Mouse (Mus musculus) cerebellum, adult 9-11 months (tissue): Measurements from ENCODE around the gene Rgl2.

Source experiments
- DNase-seq: peaks from one replicate; pipeline ENCODE4 v3.0.0; 2022

Gene Rgl2

DNA sequence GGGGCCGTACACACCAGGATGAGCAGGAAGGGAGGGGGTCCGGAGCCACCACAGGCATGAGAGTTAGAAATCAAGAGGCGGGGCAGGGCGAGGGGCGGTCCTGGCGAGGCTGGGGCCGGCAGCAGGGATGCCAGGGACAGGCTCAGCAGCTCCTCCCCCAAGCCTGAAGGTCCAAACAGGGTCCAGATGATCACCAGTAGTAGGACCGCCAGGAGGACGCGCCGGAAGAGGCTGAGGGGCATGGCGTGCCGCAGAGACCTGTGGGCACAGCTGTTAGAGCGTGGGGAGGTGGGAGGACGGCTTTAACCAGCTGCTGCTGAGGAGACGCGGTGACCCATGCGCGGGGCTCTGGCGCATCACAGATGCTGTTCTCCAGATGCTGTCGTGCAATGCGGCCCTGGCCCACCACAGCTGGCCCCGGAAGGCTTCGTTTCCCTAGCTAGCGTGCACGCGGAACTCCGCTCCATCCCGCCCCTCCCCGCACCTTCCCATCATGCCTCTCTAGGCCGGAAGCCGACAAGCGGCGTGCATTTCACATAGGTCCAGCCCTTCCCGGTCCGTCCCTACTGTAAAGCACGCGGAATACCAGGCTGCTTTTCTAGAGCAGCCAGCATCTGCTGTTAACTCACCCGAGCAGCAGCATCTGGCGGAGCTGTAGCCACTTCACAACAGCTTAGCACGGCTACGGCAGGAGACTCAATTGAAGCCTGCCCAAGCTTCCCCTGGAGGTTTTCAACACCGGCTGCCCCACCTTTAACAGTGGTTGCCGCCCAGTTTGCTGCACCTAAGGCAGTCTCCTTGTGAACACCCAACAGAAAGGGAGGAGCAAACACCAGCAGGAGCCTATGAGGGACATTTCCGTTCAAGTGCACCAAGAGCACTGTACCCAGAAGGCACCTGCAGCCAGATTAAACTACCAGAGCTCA lies 21.9 kb downstream of the Rgl2 start, which contains the start of gene B3galt4:
Gene B3galt4, minus strand, starts transcription at position 468 of the 926 bp plus-strand sequence.
- peak; percentile 76 for DNase-seq

DNA sequence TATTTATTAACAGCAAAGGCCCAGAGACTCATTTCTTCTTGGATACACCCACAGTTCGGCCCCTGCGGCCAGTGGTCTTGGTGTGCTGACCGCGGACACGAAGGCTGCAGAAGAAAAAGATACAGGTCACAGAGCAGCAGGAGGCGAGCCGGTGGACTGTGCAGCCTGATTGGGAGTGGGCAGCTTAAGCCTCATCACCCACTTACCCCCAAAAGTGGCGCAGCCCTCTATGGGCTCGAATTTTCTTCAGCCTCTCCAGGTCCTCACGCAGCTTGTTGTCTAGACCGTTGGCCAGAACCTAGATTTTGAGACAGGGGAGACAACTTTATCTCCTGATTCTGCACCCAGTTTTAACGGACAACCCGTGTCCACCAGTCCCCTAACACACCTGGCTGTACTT lies 22.7 kb downstream of the Rgl2 start:
- DNase-seq, result peak; percentile 43

DNA sequence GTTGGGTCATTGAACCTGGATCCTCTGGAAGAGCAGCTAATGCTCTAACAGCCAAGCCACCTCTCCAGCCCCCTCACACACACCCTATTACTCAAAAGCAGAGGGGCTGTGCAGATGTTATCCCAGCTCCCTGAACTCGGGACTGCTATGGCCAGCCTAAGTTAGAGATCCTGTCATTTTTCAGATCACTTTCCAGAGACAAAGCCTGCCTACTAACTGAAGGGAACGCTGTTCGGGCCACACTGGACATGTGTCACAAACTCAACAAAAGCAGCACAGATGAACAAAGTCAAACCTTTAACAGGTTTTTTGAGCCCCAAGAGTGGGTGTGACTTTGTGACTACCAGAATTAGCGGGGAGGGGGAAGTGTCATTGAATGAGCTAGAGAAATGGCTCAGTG lies 23.5 kb downstream of the Rgl2 start:
- DNase-seq, result peak; percentile 22

DNA sequence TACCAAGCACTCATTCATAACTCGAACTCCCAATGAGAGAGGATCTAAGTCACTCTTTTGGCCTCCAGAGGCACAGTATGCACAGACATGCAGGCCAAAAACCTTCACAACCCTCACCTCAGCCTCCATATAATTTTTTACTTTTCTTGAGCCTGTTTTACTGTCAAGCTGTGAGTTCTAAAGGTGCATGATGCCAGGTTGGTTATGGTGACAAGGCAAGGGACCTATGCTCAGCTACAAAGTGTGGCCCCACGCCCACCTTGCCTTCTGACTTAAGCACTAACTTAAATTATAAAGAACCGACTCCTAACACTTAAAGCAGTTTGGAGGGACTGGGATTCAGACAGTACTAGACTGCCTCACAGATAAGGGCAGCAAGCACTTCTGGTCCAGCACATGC lies 24.0 kb downstream of the Rgl2 start:
- DNase-seq, result peak; percentile 15

DNA sequence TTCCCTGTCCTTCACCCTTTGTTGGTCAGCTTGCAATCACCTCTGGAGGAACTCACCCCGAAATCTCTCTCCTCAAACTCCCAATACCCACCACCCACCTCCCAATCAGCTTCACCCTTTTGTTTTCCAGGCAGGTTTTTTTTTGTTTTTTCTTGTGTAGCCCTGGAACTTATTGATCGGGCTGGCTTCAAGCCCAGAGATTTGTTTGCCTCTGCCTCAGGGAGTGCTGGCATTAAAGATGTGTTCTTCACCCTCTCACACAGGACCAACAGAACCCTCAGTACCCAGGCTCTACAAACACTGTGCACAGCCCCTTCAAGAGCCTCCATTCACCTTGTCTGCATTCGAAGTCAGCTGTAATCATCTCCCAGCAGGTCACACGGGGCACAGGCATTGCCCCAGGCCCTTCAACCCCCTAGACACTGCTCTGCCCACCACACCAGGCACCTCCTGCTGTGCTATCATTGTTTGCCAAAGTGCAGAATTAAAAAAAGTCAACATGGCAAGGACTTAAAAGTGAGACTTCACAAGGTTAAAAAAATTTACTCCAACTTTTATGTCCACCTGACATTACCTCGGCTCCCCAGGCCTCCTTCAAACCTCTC lies 24.7 kb downstream of the Rgl2 start:
- DNase-seq, result peak; percentile 59

DNA sequence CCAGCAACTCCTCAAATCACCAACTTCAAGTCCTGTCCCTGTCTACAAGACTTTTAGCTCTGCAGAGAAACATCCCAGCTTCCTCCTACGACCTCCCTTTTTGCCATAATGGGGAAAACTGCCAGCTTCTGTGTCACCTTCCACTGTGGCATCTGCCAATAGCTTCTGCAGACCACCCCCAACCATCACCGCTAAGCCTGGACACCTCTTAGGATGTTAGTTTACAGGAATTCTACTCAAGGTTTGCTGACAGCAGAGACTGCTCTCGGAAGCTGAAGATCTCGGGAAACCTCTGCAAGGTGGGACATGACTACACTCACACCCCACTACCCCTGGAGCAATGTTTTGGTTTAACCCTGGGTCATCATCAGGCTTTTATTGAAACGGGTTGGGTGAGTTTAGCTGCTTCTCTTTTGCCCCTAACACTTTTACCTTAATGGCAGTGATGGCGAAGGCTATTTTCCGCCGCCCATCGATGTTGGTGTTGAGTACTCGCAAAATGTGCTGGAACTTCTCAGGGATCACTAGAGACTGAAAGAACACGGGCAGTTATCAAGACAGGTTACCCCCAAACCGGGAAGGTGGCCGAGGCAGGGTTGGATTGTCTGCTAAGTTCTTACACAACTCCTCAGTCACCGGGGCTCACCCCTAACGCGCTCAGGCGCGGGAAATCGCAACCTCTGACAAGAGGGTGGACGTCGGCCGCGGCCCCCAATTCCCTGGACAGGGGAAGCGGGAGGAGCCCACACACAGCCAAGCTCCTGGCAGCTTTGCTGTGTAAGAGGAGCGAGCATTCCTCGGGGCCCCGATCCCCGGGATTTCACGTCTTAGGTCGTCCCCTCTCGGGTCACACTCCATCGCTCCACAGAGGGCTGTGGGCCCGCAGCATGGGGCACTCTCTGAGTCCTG lies 25.6 kb downstream of the Rgl2 start:
- peak; percentile 58 for DNase-seq

DNA sequence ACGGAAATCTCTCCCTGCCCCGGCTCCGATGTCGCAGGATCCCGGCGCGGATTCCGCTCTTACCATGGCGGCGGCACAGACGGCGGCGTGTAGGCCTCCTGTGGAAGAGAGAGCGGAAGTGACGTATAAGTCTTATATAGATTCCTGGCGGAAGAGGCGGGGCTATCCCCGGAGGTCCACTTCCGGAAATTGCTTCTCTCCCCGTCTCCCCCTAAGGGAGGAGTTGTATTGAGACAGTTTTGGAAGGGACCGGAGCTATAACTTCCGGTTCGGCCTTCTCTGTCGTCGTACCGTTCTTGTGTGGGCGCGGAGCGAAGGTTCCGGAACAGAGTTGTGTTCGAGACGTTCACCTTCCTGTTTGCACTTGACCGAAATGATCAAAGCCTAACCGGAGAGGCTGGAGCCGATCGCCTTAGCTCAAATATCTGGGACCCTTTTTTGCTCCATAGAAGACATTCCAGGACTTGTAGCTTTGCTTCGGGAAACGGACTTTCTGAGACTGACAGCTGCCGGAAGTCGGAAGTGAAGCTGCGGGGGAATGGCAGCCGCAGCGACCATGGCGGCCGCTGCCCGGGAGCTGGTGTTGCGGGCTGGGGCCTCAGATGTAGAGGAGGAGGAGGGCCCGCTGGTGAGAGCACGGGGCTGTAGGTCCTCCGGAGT lies 26.3 kb downstream of the Rgl2 start, which contains the start of the genes Vps52 and Rps18:
Gene Vps52, plus strand, starts transcription at position 258 of the 660 bp plus-strand sequence.
Gene Rps18, minus strand, starts transcription at position 447 of the 660 bp plus-strand sequence.
- DNase-seq, result peak; percentile 99

DNA sequence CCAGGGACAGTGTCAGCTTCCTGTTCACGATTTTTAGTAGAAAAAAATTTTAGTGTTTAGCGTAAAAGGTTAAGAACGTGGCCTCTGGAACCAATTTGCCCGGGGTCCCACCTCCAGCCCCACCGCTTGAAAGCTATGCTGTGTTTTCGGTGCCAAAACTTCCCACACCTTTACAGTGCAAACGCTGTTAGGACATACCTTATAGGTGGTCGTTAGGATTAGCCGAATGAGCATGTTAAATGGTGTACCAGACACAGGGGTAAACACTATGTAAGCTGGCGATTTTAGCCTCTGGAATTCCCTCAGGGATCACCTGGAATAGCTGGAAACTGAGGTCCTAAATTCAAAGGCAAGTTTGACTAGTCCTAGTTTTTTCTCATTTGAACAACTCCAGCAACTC lies 27.0 kb downstream of the Rgl2 start:
- peak; percentile 56 for DNase-seq

DNA sequence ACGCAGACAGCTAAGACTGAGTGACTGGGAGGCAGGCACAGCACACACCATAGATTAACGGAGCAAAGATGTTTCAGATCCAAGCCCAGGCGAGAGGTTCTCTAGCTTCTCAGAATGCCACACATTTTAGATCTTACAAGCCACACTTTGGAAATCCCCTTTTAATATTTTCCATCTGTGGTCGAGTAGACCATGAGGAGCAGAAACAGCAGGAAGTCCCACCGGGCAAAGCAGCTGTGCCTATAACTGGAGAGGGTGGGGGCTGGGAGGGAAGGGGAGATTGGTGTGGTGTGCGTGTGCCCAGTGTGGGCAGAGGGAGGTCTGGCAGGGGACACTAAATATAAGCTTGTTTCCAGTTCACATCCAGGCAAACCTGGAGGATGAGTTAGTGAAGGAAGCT lies 28.1 kb downstream of the Rgl2 start:
- peak; percentile 17 for DNase-seq

DNA sequence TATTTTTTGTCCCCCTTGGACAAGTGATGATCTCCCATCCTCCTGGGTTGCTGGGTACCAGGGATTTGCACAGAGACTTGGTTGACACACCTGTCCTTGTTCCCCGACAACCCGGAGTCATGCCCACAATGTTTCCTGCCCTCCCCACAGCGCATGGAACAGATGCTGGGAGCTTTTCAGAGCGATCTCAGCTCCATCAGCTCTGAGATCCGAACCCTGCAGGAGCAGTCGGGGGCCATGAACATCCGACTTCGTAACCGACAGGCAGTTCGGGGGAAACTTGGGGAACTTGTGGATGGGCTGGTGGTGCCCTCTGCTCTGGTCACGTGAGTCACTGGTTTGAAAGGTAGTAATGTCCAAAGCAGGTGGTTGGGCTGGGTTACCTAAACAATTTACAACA lies 29.1 kb downstream of the Rgl2 start:
- peak; percentile 18 for DNase-seq

DNA sequence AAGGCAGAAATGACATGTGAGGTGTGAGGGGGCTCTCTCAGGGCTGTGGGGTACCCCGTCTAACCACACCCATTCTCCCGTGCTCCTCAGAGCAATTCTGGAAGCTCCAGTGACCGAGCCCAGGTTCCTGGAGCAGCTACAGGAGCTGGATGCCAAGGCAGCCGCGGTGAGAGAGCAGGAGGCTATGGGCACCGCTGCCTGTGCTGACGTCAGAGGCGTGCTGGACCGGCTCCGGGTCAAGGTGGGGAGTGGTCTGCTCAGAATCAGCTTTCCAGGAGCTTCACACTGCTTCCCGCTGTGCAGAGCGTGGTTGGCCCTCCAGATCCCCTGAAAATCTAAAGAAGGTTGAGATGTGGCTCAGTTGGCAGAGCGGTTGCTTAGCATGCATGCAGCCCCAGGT lies 29.8 kb downstream of the Rgl2 start:
- DNase-seq, result peak; percentile 34

DNA sequence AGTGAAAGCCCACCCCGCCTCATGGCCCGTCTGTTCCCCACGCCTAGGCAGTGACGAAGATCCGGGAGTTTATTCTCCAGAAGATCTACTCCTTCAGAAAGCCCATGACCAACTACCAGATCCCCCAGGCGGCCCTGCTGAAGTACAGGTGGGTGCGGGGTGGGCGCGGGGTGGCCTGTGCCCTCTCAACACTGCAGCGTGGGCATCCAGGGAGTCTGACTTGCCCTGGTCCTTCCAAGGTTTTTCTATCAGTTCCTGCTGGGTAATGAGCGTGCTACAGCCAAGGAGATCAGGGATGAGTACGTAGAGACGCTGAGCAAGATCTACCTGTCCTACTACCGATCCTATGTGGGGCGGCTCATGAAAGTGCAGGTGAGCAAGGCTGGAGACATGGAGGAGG lies 30.6 kb downstream of the Rgl2 start:
- DNase-seq, result no peak

DNA sequence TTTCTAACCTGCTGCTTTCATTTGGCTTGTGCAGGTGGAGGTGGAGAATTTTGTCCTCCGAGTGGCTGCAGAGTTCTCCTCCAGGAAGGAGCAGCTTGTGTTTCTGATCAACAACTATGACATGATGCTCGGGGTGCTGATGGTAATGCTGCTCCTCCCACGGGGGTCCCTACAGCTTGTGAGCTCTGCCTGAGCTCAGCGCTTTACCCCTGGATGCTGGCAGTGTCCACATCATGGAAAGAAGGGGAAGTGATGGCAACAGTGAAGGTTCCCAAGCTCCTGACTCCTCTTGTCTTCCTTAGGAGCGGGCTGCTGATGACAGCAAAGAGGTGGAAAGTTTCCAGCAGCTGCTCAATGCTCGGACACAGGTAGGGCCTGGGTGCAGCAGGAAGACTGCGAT lies 33.5 kb downstream of the Rgl2 start:
- DNase-seq, result no peak

DNA sequence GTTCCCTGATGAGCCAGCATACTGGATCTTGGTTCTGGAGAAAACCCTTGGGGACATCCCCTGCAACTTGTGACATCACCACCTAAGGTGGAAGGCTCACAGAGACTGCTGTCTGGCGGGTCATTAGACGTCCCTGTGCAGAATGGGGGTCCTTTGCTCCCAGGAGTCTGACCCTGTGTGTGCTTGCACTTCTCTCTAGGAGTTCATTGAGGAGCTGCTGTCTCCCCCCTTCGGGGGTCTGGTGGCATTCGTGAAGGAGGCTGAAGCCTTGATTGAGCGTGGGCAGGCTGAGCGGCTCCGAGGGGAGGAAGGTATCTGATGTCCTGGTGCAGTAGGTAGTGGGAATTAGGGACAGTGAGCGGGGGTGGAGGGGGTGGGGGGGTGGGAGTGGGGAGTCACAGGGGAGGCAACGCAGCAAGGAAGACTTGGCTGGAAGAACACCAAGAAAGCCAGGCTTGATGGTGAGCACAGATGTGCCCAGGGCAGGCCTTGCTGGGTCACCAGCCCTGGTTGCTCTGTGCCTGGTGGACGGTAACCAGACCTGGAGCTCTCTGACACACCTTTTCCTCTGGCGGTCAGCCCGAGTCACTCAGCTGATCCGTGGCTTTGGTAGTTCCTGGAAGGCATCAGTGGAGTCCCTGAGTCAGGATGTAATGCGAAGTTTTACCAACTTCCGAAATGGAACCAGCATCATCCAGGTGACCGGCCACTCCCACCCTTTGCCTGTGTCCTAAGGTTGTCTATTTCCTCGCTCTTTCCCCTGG lies 35.9 kb downstream of the Rgl2 start:
- no peak for DNase-seq

DNA sequence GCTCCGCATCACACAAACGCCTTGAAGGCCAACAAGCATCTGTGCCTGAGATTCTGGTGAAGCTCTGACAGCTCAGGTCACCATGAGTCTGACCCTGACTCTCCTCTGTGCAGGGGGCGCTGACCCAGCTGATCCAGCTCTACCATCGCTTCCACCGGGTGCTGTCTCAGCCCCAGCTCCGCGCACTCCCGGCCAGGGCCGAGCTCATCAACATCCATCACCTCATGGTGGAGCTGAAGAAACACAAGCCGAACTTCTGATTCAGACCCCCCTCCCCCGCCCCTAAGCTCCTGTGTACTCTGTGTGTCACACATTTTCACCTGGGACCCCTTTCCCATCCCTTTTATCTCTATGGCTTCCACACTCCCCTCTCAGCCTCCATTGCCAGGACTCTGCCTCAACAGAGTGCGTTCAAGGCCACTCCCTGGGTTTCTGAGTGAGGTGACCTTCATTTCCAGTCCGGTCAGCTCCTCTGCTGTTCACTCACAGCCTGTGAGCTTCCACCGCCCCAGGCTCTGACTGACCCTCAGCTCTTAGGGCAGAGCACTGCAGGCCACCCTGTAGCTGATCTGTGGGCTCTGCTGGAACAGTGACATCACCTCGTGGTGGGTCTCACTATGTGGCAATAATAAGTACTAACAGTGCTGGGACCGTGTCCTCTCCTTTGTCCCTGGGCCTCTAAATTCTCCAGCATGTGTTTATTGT lies 36.7 kb downstream of the Rgl2 start:
- no peak for DNase-seq

DNA sequence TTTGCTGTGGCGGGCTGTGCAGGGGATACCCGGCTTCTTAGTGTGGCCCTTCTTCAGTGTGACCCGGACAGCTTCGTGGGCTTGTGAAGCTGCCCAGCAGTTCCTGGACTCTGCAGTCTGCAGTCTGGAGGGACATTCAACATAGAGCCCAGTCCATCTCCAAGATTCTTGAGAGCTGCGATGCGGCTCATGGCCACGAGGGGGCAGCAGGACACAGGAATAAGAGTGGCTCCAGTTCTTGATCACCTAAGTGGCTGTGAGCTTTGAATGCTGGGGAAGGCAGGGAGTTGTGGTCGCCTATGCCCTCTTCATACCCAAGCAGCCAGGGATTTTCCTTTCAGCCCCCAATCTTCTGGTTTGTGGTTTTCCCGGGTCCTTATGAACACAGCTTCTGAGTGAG lies 39.1 kb downstream of the Rgl2 start:
- peak; percentile 71 for DNase-seq

DNA sequence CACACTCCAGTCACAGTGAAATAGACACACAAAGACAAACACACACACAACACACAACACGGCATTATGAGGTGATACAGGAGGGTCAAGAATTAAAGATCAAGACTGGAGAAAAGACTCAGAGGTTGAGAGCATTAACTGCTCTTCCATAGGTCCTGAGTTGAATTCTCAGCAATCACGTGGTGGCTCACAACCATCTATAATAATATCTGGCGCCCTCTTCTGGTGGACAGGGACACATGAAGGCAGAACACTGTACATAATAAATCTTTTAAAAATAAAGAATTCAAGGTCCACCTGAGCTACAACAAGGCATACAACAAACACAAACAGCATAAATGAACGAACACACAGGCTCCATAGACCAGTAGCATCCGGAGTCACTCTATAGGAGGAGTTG lies 39.6 kb downstream of the Rgl2 start:
- no peak for DNase-seq

DNA sequence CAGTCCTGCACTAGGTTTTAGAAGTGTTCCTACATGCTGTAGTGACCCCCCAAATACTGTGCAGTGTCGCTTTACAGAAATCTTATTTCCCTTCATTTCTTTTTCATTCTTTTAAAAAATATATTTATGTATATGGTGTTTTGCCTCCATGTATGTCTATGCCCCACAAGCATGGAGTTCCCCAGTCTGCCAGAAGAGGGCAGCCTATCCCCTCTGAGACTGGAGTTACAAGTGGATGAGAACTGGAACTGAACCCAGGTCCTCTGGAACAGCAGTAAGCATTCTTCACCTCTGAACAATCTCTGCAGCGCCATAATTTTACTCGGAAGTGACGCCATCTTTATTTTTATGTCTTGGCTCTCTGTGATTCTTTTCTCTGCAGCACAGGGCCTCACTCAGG lies 40.1 kb downstream of the Rgl2 start:
- no peak for DNase-seq

DNA sequence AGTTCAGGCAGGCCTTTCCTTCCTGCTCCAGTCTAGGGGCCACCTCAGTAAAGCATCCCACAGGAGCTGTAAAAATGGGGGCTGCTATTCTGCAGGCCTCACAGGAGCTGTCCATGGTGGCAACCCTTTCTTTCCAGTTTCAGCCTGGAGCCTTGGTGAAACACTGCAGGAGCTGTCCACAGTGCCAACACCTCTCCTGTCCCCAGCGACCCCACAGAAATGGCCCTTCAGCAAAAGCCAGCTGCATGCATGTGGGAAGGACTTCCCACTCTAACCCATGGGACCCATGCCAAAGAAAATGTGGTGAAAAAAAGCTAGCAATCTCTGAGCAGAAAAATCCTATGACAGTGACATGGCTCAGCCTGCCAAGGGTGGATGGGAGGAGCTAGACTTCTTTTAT lies 43.3 kb downstream of the Rgl2 start:
- DNase-seq, result no peak

DNA sequence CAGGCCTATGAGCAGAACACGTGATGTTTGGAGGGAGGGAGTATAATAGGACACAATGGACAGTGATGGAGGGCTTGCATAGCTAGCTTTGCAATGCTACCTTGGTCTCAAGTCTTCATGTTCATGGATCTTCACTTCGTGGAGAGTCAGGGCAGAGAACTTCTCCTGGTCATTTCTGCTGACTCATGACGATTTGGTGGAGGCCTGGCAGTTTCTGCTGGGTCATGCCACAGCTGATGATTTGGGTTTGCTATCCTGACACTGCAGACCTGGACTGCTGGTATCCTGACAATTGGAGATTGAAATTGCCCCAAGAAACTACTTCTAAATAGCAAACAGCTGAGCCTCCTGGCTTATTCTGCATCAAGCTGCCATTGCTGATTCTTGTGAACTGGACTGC lies 44.2 kb downstream of the Rgl2 start:
- DNase-seq, result no peak
